8 mouse cellular contexts compared by ENCODE assay signal in genomic region chr2:91243416-91243815, GRCm38 (mm10). TPM values are rescaled to one million over a fixed set of nuclear protein-coding genes. Genes with fewer than 3 reads are reported as not detected.
DNase-seq lines count a peak whose midpoint lies in the region; ATAC-seq lines count a peak whose summit lies in the region.
"Had no signal": no experiment of that assay in that cellular context is flagged by ENCODE, and none has a peak within 500 bp of the region (broad histone marks: within the 10 kb centered on the region; RNA-seq: fewer than 3 reads in every experiment).

No protein-coding gene starts in this region.

- no peak overlapping the region for H3K4me3 ChIP-seq in neural tube, embryonic 13.5 days
- no peak overlapping the region for H3K4me3 ChIP-seq in neural tube, embryonic 15.5 days (replicated peaks)
- no peak overlapping the region for H3K4me3 ChIP-seq in embryonic facial prominence, embryonic 13.5 days

- WGBS in neural tube, embryonic 13.5 days: 51% methylated on average over 3 of the region's 3 CpGs
- WGBS in neural tube, embryonic 15.5 days: 45% methylated on average over 3 of the region's 3 CpGs
- 44% methylated on average over 3 of the region's 3 CpGs for WGBS in embryonic facial prominence, embryonic 13.5 days

- peak; percentile 71 to 72 for DNase-seq in layer of hippocampus, postnatal 36 days
- peak; percentile 71 to 79 for DNase-seq in right cerebral cortex, postnatal 36 days (ENCODE audit: low spot score in 2 of 2)
- no peak for DNase-seq in T-cell, adult 2 months (ENCODE audit: low spot score)
- no peak for DNase-seq in lung, postnatal 10 days
- DNase-seq: kidney, postnatal 36 days had no signal

- no peak overlapping the region for H3K9ac ChIP-seq in neural tube, embryonic 13.5 days
- H3K9ac ChIP-seq in neural tube, embryonic 15.5 days (replicated peaks): no peak overlapping the region
- no peak overlapping the region for H3K9ac ChIP-seq in embryonic facial prominence, embryonic 13.5 days

- ATAC-seq in neural tube, embryonic 13.5 days (ENCODE audit: low read depth): 0 out of 2 replicates have a peak, but pooled peaks have one; percentile 23
- ATAC-seq in neural tube, embryonic 15.5 days (ENCODE audit: low FRiP score): no peak
- no peak for ATAC-seq in embryonic facial prominence, embryonic 13.5 days (ENCODE audit: insufficient number of reproducible peaks, insufficient read depth, low FRiP score, low TSS enrichment, low read depth)

- H3K4me1 ChIP-seq in neural tube, embryonic 13.5 days (replicated peaks): no peaks in the 10 kb centered on the region; the same call in 1 of the 2 replicates
- no peaks in the 10 kb centered on the region for H3K4me1 ChIP-seq in neural tube, embryonic 15.5 days
- H3K4me1 ChIP-seq in embryonic facial prominence, embryonic 13.5 days: peaks cover 7% of the 10 kb centered on the region; the same call in 1 of the 2 replicates

- no peaks in the 10 kb centered on the region for H3K36me3 ChIP-seq in neural tube, embryonic 13.5 days
- no peaks in the 10 kb centered on the region for H3K36me3 ChIP-seq in neural tube, embryonic 15.5 days
- no peaks in the 10 kb centered on the region for H3K36me3 ChIP-seq in embryonic facial prominence, embryonic 13.5 days

- H3K9me3 ChIP-seq in neural tube, embryonic 13.5 days: no peaks in the 10 kb centered on the region
- no peaks in the 10 kb centered on the region for H3K9me3 ChIP-seq in neural tube, embryonic 15.5 days (replicated peaks)
- H3K9me3 ChIP-seq in embryonic facial prominence, embryonic 13.5 days: no peaks in the 10 kb centered on the region

- no peak overlapping the region for H3K4me2 ChIP-seq in neural tube, embryonic 13.5 days
- no peak overlapping the region for H3K4me2 ChIP-seq in neural tube, embryonic 15.5 days
- no peak overlapping the region for H3K4me2 ChIP-seq in embryonic facial prominence, embryonic 13.5 days

- no peaks in the 10 kb centered on the region for H3K27me3 ChIP-seq in neural tube, embryonic 13.5 days
- no peaks in the 10 kb centered on the region for H3K27me3 ChIP-seq in neural tube, embryonic 15.5 days (replicated peaks)
- no peaks in the 10 kb centered on the region for H3K27me3 ChIP-seq in embryonic facial prominence, embryonic 13.5 days

- no peak overlapping the region for H3K27ac ChIP-seq in neural tube, embryonic 13.5 days (replicated peaks)
- H3K27ac ChIP-seq in neural tube, embryonic 15.5 days (replicated peaks): no peak overlapping the region
- peak overlapping the region; percentile 58 for H3K27ac ChIP-seq in embryonic facial prominence, embryonic 13.5 days

RNA-seq across cellular contexts. Expression of gene Ddb2, which starts 6.6 kb away (rescaled TPM):
- 11.7 and 14.1 TPM in 2 replicates for polyA plus RNA-seq in neural tube, embryonic 13.5 days (2015; fragmentation: Nextera tagmentation; extraction: Ambion mirVana)
- polyA plus RNA-seq in neural tube, embryonic 15.5 days (2015; fragmentation: Nextera tagmentation; extraction: Ambion mirVana): 17.5 and 20.2 TPM in 2 replicates
- polyA plus RNA-seq in embryonic facial prominence, embryonic 13.5 days (2015; fragmentation: Nextera tagmentation; extraction: Ambion mirVana): 20.0 and 23.6 TPM in 2 replicates
- 1 to 10 TPM; 9.3 to 9.8 TPM for total RNA-seq in layer of hippocampus, postnatal 36 days (2021)

RNA-seq across cellular contexts. Expression of gene Pacsin3, which starts 12.3 kb away (rescaled TPM):
- 14.8 and 15.3 TPM in 2 replicates for polyA plus RNA-seq in neural tube, embryonic 13.5 days (2015; fragmentation: Nextera tagmentation; extraction: Ambion mirVana)
- 20.0 and 21.8 TPM in 2 replicates for polyA plus RNA-seq in neural tube, embryonic 15.5 days (2015; fragmentation: Nextera tagmentation; extraction: Ambion mirVana)
- polyA plus RNA-seq in embryonic facial prominence, embryonic 13.5 days (2015; fragmentation: Nextera tagmentation; extraction: Ambion mirVana): 42.1 and 44.2 TPM in 2 replicates
- total RNA-seq in layer of hippocampus, postnatal 36 days (2021): 10 to 100 TPM; 23.8 to 30.1 TPM

RNA-seq across cellular contexts. Expression of gene Arfgap2, which starts 21.4 kb away (rescaled TPM):
- 64.5 and 67.0 TPM in 2 replicates for polyA plus RNA-seq in neural tube, embryonic 13.5 days (2015; fragmentation: Nextera tagmentation; extraction: Ambion mirVana)
- 62.0 and 68.9 TPM in 2 replicates for polyA plus RNA-seq in neural tube, embryonic 15.5 days (2015; fragmentation: Nextera tagmentation; extraction: Ambion mirVana)
- 81.8 and 90.6 TPM in 2 replicates for polyA plus RNA-seq in embryonic facial prominence, embryonic 13.5 days (2015; fragmentation: Nextera tagmentation; extraction: Ambion mirVana)
- 10 to 100 TPM; 68.9 to 73.8 TPM for total RNA-seq in layer of hippocampus, postnatal 36 days (2021)

RNA-seq across cellular contexts. Expression of gene Acp2, which starts 40.7 kb away (rescaled TPM):
- polyA plus RNA-seq in neural tube, embryonic 13.5 days (2015; fragmentation: Nextera tagmentation; extraction: Ambion mirVana): 37.2 and 43.3 TPM in 2 replicates
- 35.1 and 36.6 TPM in 2 replicates for polyA plus RNA-seq in neural tube, embryonic 15.5 days (2015; fragmentation: Nextera tagmentation; extraction: Ambion mirVana)
- 28.6 and 29.0 TPM in 2 replicates for polyA plus RNA-seq in embryonic facial prominence, embryonic 13.5 days (2015; fragmentation: Nextera tagmentation; extraction: Ambion mirVana)
- total RNA-seq in layer of hippocampus, postnatal 36 days (2021): 10 to 100 TPM; 52.7 to 56.4 TPM

RNA-seq across cellular contexts. Expression of gene Nr1h3, which starts 40.8 kb away (rescaled TPM):
- polyA plus RNA-seq in neural tube, embryonic 13.5 days (2015; fragmentation: Nextera tagmentation; extraction: Ambion mirVana): 1.1 and 1.5 TPM in 2 replicates
- polyA plus RNA-seq in neural tube, embryonic 15.5 days (2015; fragmentation: Nextera tagmentation; extraction: Ambion mirVana): 2.4 and 3.1 TPM in 2 replicates
- 0.83 and 1.9 TPM in 2 replicates for polyA plus RNA-seq in embryonic facial prominence, embryonic 13.5 days (2015; fragmentation: Nextera tagmentation; extraction: Ambion mirVana)
- total RNA-seq in layer of hippocampus, postnatal 36 days (2021): 1 to 10 TPM; 5.1 to 7.7 TPM

Comparison
In these comparisons a context has a peak if more than half of its experiments do, and no peak if none do; other contexts are left out.
1. DNase-seq: peak in layer of hippocampus, postnatal 36 days (2 of 2) and right cerebral cortex, postnatal 36 days (2 of 2); none in T-cell, adult 2 months (single experiment) and lung, postnatal 10 days (single experiment).